Mouse (Mus musculus): ENCODE measurements at regions not wholly inside any gene's neighbourhood (a gene's known extent, or its start where the extent isn't known, plus 50 kb on each side); places are given as distances from the start of the nearest gene placed in this dataset.
A peak's percentile ranks its signal among the peaks of the same experiment; 100 is the strongest.

- TF ChIP-seq EP300 (IDR thresholded peaks at IDR 0.05; ENCODE audit: low read depth in 1 of 2, low read length in 2 of 2) = no peak
- TF ChIP-seq MXI1 (IDR thresholded peaks at IDR 0.05; ENCODE audit: low read depth, low read length) = no peak
- TF ChIP-seq JUND (IDR thresholded peaks at IDR 0.05; ENCODE audit: low read depth, low read length) = no peak
- TF ChIP-seq MYB (IDR thresholded peaks at IDR 0.05; ENCODE audit: low read depth, low read length) = no peak
- no peak for TF ChIP-seq ZKSCAN1 (IDR thresholded peaks at IDR 0.05; ENCODE audit: low read depth, low read length)
- TF ChIP-seq GABPA (IDR thresholded peaks at IDR 0.05; ENCODE audit: low read depth, low read length) = no peak
- no peak for TF ChIP-seq CTCF (IDR thresholded peaks at IDR 0.05 in 2 of 3, conservative IDR thresholded peaks at IDR 0.05 in 1 of 3; ENCODE audit: control insufficient read depth in 1 of 3, insufficient read depth in 1 of 3, low read depth in 2 of 3, low read length in 3 of 3, poor library complexity in 1 of 3, severe bottlenecking in 1 of 3)
- TF ChIP-seq POLR2A (IDR thresholded peaks at IDR 0.05; ENCODE audit: control insufficient read depth in 1 of 2, insufficient read depth in 1 of 2, low read depth in 1 of 2, low read length in 2 of 2, poor library complexity in 1 of 2) = no peak
- no peak for TF ChIP-seq BHLHE40 (IDR thresholded peaks at IDR 0.05; ENCODE audit: borderline replicate concordance, low read depth, low read length)
- TF ChIP-seq UBTF (IDR thresholded peaks at IDR 0.05; ENCODE audit: borderline replicate concordance, insufficient read depth, low read depth, low read length) = no peak
- TF ChIP-seq ETS1 (IDR thresholded peaks at IDR 0.05; ENCODE audit: low read depth, low read length) = no peak
- TF ChIP-seq NRF1 (IDR thresholded peaks at IDR 0.05; ENCODE audit: insufficient read depth, low read depth, low read length, poor library complexity, severe bottlenecking) = no peak
- H3K4me3 ChIP-seq (ENCODE audit: control insufficient read depth in 1 of 2, insufficient read depth in 1 of 2, low read depth in 2 of 2, low read length in 2 of 2) = no peak overlapping the region
- no peak for DNase-seq (ENCODE audit: low read depth, low spot score)
Observed at GRCm38 (mm10) chr11:71541178-71541845, 208.4 kb upstream of the Wscd1 start.

DNA sequence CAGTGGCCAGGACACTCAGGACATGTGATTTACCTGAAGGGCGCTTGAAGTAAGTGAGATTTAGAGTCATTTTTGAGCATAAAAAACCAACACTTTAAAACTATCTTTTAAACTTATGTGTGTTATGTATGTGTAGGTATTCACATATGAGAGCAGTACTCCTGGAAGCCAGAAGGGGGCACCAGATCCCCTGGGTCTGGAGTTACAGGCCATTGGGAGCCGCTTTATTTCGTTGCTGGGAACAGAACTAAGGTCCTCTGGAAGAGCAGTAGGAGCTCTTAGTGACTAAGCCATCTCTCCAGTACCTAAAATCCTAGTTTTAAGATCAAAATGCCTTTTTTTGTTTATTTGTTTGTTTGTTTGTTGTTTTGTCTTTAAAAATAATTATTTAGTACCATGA is 192.3 kb upstream of the Wscd1 start:
- H3K27me3 ChIP-seq (ENCODE audit: control insufficient read depth in 1 of 2, insufficient read depth in 2 of 2, low read length in 2 of 2) = no peaks in the 10 kb centered on the region
- no peak overlapping the region for H3K4me3 ChIP-seq (ENCODE audit: control insufficient read depth in 1 of 2, insufficient read depth in 1 of 2, low read depth in 2 of 2, low read length in 2 of 2)
- no peaks in the 10 kb centered on the region for H3K79me2 ChIP-seq (ENCODE audit: control insufficient read depth, insufficient read depth, low read length, poor library complexity)
- no peak overlapping the region for H3K27ac ChIP-seq (ENCODE audit: control insufficient read depth, low read depth, low read length)
- peak; percentile 11 for DNase-seq (ENCODE audit: low read depth, low spot score)
- TF ChIP-seq CTCF (IDR thresholded peaks at IDR 0.05 in 2 of 3, conservative IDR thresholded peaks at IDR 0.05 in 1 of 3; ENCODE audit: control insufficient read depth in 1 of 3, insufficient read depth in 1 of 3, low read depth in 2 of 3, low read length in 3 of 3, poor library complexity in 1 of 3, severe bottlenecking in 1 of 3) (peak in 2 of 3 experiments; percentile 24 to 42; a peak in 4 of 6 replicates), JUND (IDR thresholded peaks at IDR 0.05; ENCODE audit: low read depth, low read length) (no peak)
- no peak overlapping the region for H3K9ac ChIP-seq (ENCODE audit: control insufficient read depth, low read depth, low read length, poor library complexity, severe bottlenecking)
- H3K36me3 ChIP-seq (ENCODE audit: control insufficient read depth in 1 of 2, insufficient read depth in 2 of 2, low read length in 2 of 2) = no peaks in the 10 kb centered on the region
- no peaks in the 10 kb centered on the region for H3K4me1 ChIP-seq (ENCODE audit: control insufficient read depth in 1 of 2, insufficient read depth in 2 of 2, low read length in 2 of 2)
- no peaks in the 10 kb centered on the region for H3K9me3 ChIP-seq (replicated peaks; ENCODE audit: insufficient read depth, low read length)

More at GRCm38 (mm10) chr11:71541178-71541845, 208.4 kb upstream of the Wscd1 start:
- H3K27me3 ChIP-seq (ENCODE audit: control insufficient read depth in 1 of 2, insufficient read depth in 2 of 2, low read length in 2 of 2) = no peaks in the 10 kb centered on the region; a peak in 1 of 4 replicates
- H3K4me1 ChIP-seq (ENCODE audit: control insufficient read depth in 1 of 2, insufficient read depth in 2 of 2, low read length in 2 of 2) = no peaks in the 10 kb centered on the region
- H3K9me3 ChIP-seq (replicated peaks; ENCODE audit: insufficient read depth, low read length) = no peaks in the 10 kb centered on the region
- H3K36me3 ChIP-seq (ENCODE audit: control insufficient read depth in 1 of 2, insufficient read depth in 2 of 2, low read length in 2 of 2) = no peaks in the 10 kb centered on the region
- no peak overlapping the region for H3K27ac ChIP-seq (ENCODE audit: control insufficient read depth, low read depth, low read length)
- no peak overlapping the region for H3K9ac ChIP-seq (ENCODE audit: control insufficient read depth, low read depth, low read length, poor library complexity, severe bottlenecking)
- no peaks in the 10 kb centered on the region for H3K79me2 ChIP-seq (ENCODE audit: control insufficient read depth, insufficient read depth, low read length, poor library complexity)

DNA sequence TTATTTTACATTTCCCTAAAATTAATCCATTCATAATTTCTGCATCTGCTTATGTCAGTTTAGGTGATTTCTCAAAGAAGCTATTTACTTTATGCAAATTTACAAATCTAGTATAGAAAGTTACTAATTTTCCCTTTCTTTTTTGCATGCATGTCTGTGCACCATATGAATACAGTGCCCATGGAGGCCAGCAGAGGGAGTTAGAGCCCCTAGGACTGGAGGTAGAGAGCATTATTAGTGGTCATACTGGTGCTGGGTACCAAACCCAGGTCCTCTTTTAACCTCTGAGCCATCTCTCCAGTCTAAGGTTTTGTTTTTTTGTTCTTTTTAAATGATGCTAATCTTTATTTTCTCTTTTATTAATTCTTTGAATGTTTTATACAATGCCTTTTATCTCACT is 184.9 kb upstream of the Wscd1 start:
- Histone ChIP-seq H3K36me3 (ENCODE audit: control insufficient read depth in 1 of 2, insufficient read depth in 2 of 2, low read length in 2 of 2) (no peaks in the 10 kb centered on the region), H3K9ac (ENCODE audit: control insufficient read depth, low read depth, low read length, poor library complexity, severe bottlenecking) (no peak overlapping the region), H3K4me1 (ENCODE audit: control insufficient read depth in 1 of 2, insufficient read depth in 2 of 2, low read length in 2 of 2) (no peaks in the 10 kb centered on the region), H3K9me3 (replicated peaks; ENCODE audit: insufficient read depth, low read length) (no peaks in the 10 kb centered on the region), H3K79me2 (ENCODE audit: control insufficient read depth, insufficient read depth, low read length, poor library complexity) (no peaks in the 10 kb centered on the region), H3K27me3 (ENCODE audit: control insufficient read depth in 1 of 2, insufficient read depth in 2 of 2, low read length in 2 of 2) (no peaks in the 10 kb centered on the region), H3K27ac (ENCODE audit: control insufficient read depth, low read depth, low read length) (no peak overlapping the region), H3K4me3 (ENCODE audit: control insufficient read depth in 1 of 2, insufficient read depth in 1 of 2, low read depth in 2 of 2, low read length in 2 of 2) (no peak overlapping the region)
- no peak for DNase-seq (ENCODE audit: low read depth, low spot score)
- TF ChIP-seq TBP (IDR thresholded peaks at IDR 0.05; ENCODE audit: low read depth, low read length) (no peak), HCFC1 (IDR thresholded peaks at IDR 0.05; ENCODE audit: low read depth, low read length) (no peak), BHLHE40 (IDR thresholded peaks at IDR 0.05; ENCODE audit: borderline replicate concordance, low read depth, low read length) (no peak), GATA1 (IDR thresholded peaks at IDR 0.05; ENCODE audit: low read depth, low read length) (no peak), ETS1 (IDR thresholded peaks at IDR 0.05; ENCODE audit: low read depth, low read length) (no peak), UBTF (IDR thresholded peaks at IDR 0.05; ENCODE audit: borderline replicate concordance, insufficient read depth, low read depth, low read length) (no peak), SIN3A (IDR thresholded peaks at IDR 0.05; ENCODE audit: low read length) (no peak), MAFK (IDR thresholded peaks at IDR 0.05; ENCODE audit: borderline replicate concordance, low read depth, low read length) (no peak), MAX (IDR thresholded peaks at IDR 0.05; ENCODE audit: low read length) (no peak), KAT2A (conservative IDR thresholded peaks at IDR 0.05; ENCODE audit: low read depth, low read length) (no peak), TAL1 (IDR thresholded peaks at IDR 0.05; ENCODE audit: low read length) (no peak), POLR2AphosphoS5 (IDR thresholded peaks at IDR 0.05; ENCODE audit: borderline replicate concordance, low read depth, low read length) (no peak), MYB (IDR thresholded peaks at IDR 0.05; ENCODE audit: low read depth, low read length) (no peak), POLR2AphosphoS2 (IDR thresholded peaks at IDR 0.05; ENCODE audit: low read length) (no peak), USF1 (IDR thresholded peaks at IDR 0.05; ENCODE audit: low read depth, low read length) (no peak), RCOR1 (IDR thresholded peaks at IDR 0.05; ENCODE audit: low read depth, low read length) (no peak), SMC3 (IDR thresholded peaks at IDR 0.05; ENCODE audit: low read depth, low read length) (no peak)
